Mouse (Mus musculus): ENCODE measurements at regions not wholly inside any gene's neighbourhood (a gene's known extent, or its start where the extent isn't known, plus 50 kb on each side); places are given as distances from the start of the nearest gene placed in this dataset.

DNA sequence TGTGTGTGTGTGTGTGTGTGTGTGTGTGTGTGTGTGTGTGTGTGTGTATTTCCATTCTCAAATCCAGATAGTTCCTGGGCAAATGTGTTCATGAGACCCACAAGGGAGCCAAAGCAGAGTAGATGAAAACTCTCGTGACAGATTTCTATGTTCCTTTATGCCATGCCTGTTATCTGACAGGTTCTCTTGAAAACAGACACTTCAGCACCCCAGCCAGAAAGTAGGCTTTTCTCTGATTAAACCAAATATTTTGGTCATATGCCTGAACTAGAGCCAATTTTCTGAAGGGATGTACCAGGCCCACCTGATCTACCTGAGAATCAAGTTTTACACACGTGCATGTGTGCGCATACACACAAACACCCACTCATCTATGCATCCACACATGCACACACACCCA lies 95.5 kb downstream of the Psat1 start:
- WGBS: 98% methylated on average over 3 of the region's 3 CpGs
- Histone ChIP-seq H3K4me2 (ENCODE audit: low read depth, low read length, severe bottlenecking) (no peak overlapping the region), H3K27ac (ENCODE audit: low read depth, low read length) (no peak overlapping the region), H3K36me3 (ENCODE audit: control insufficient read depth, insufficient read depth, low read length) (no peaks in the 10 kb centered on the region), H3K4me3 (ENCODE audit: low read depth, low read length) (no peak overlapping the region), H3K9ac (ENCODE audit: low read length) (no peak overlapping the region), H3K4me1 (replicated peaks; ENCODE audit: control insufficient read depth, insufficient read depth, low read length) (no peaks in the 10 kb centered on the region), H3K27me3 (ENCODE audit: control insufficient read depth, insufficient read depth, low read length) (no peaks in the 10 kb centered on the region), H3K9me3 (ENCODE audit: control insufficient read depth, low read length) (no peaks in the 10 kb centered on the region)
- DNase-seq (ENCODE audit: low spot score) (no peak), ATAC-seq (replicated peaks; ENCODE audit: low FRiP score) (no peak)

- no peak overlapping the region for H3K9ac ChIP-seq (ENCODE audit: low read length)
- H3K4me1 ChIP-seq (replicated peaks; ENCODE audit: control insufficient read depth, insufficient read depth, low read length): no peaks in the 10 kb centered on the region
- ATAC-seq (replicated peaks; ENCODE audit: low FRiP score) (no peak), DNase-seq (ENCODE audit: low spot score) (no peak)
- no peaks in the 10 kb centered on the region for H3K36me3 ChIP-seq (ENCODE audit: control insufficient read depth, insufficient read depth, low read length)
- H3K27me3 ChIP-seq (ENCODE audit: control insufficient read depth, insufficient read depth, low read length): no peaks in the 10 kb centered on the region
- no peak overlapping the region for H3K27ac ChIP-seq (ENCODE audit: low read depth, low read length)
- H3K9me3 ChIP-seq (ENCODE audit: control insufficient read depth, low read length): no peaks in the 10 kb centered on the region
- H3K4me3 ChIP-seq (ENCODE audit: low read depth, low read length): no peak overlapping the region
- WGBS: 65% methylated on average over 2 of the region's 2 CpGs
- no peak overlapping the region for H3K4me2 ChIP-seq (ENCODE audit: low read depth, low read length, severe bottlenecking)
Measured at GRCm38 (mm10) chr19:15850722-15851121, 96.4 kb downstream of the Psat1 start.

DNA sequence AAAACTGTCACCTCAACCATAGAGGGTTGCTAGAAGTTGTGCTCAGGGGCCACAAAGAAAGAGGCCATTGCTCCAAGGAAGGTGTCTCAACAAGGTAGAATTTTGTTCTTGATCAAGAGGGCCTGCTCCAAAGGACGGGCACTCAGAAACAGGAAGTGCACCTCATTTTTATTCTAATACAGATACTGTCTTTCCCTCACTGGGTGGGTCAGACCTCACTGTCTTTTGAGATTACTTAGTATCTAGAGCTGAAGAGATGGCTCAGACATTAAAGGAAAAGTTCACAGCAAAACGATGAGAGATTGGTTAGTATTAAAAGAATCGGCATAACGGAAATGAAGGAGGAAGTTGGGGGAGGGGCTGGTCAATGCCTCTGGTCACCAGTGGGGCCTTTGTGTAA lies 97.9 kb downstream of the Psat1 start:
- WGBS: 93% methylated on average over 4 of the region's 4 CpGs
- ATAC-seq (replicated peaks; ENCODE audit: low FRiP score): no peak

DNA sequence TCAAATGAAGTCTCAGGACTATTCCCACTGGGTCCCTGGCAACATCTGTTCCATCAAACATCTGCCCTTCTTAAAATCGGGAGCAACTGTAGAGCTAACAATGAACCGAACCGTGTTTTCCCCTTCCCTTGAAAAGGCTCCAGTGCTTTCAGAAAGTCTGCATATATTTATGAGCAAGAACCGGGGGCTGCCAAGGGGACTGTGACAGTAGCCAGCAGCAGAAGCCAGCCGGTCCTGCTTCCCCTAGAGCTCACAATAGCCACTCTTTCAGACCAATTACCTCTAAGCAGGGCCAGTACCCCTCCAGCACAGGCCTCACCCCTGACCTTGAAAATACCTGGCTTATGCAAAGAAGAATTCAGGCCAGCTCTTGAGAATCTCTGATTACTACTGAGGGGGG lies 108.8 kb downstream of the Psat1 start:
- Histone ChIP-seq H3K27ac (ENCODE audit: low read depth, low read length) (no peak overlapping the region), H3K36me3 (ENCODE audit: control insufficient read depth, insufficient read depth, low read length) (no peaks in the 10 kb centered on the region), H3K4me3 (ENCODE audit: low read depth, low read length) (no peak overlapping the region), H3K9ac (ENCODE audit: low read length) (no peak overlapping the region), H3K4me2 (ENCODE audit: low read depth, low read length, severe bottlenecking) (no peak overlapping the region), H3K9me3 (ENCODE audit: control insufficient read depth, low read length) (no peaks in the 10 kb centered on the region), H3K4me1 (replicated peaks; ENCODE audit: control insufficient read depth, insufficient read depth, low read length) (peaks cover 13% of the 10 kb centered on the region; the same call in 1 of the 2 replicates), H3K27me3 (ENCODE audit: control insufficient read depth, insufficient read depth, low read length) (no peaks in the 10 kb centered on the region)
- WGBS: 37% methylated on average over 5 of the region's 5 CpGs
- ATAC-seq (replicated peaks; ENCODE audit: low FRiP score) (no peak), DNase-seq (ENCODE audit: low spot score) (no peak)

More for the DNA sequence above, 97.9 kb downstream of the Psat1 start:
- no peaks in the 10 kb centered on the region for H3K27me3 ChIP-seq (ENCODE audit: control insufficient read depth, insufficient read depth, low read length)
- no peak overlapping the region for H3K4me2 ChIP-seq (ENCODE audit: low read depth, low read length, severe bottlenecking)
- DNase-seq (ENCODE audit: low spot score): no peak
- no peaks in the 10 kb centered on the region for H3K4me1 ChIP-seq (replicated peaks; ENCODE audit: control insufficient read depth, insufficient read depth, low read length)
- H3K9ac ChIP-seq (ENCODE audit: low read length): no peak overlapping the region
- no peaks in the 10 kb centered on the region for H3K9me3 ChIP-seq (ENCODE audit: control insufficient read depth, low read length)
- no peak overlapping the region for H3K27ac ChIP-seq (ENCODE audit: low read depth, low read length)
- no peak overlapping the region for H3K4me3 ChIP-seq (ENCODE audit: low read depth, low read length)
- H3K36me3 ChIP-seq (ENCODE audit: control insufficient read depth, insufficient read depth, low read length): no peaks in the 10 kb centered on the region

GRCm38 (mm10) chr19:15837715-15838175 lies 109.4 kb downstream of the Psat1 start:
- Histone ChIP-seq H3K27ac (ENCODE audit: low read depth, low read length) (peak overlapping the region; percentile 2; the same call in 1 of the 2 replicates), H3K4me3 (ENCODE audit: low read depth, low read length) (no peak overlapping the region), H3K27me3 (ENCODE audit: control insufficient read depth, insufficient read depth, low read length) (no peaks in the 10 kb centered on the region), H3K4me2 (ENCODE audit: low read depth, low read length, severe bottlenecking) (no peak overlapping the region), H3K9me3 (ENCODE audit: control insufficient read depth, low read length) (no peaks in the 10 kb centered on the region), H3K36me3 (ENCODE audit: control insufficient read depth, insufficient read depth, low read length) (no peaks in the 10 kb centered on the region), H3K4me1 (replicated peaks; ENCODE audit: control insufficient read depth, insufficient read depth, low read length) (peaks cover 13% of the 10 kb centered on the region; the same call in 1 of the 2 replicates), H3K9ac (ENCODE audit: low read length) (no peak overlapping the region)
- DNase-seq (ENCODE audit: low spot score) (no peak), ATAC-seq (replicated peaks; ENCODE audit: low FRiP score) (peak; percentile 50)
- 50% methylated on average over 1 of the region's 1 CpGs for WGBS

- Histone ChIP-seq H3K9ac (ENCODE audit: low read length) (no peak overlapping the region), H3K4me1 (replicated peaks; ENCODE audit: control insufficient read depth, insufficient read depth, low read length) (peaks cover 13% of the 10 kb centered on the region; the same call in 1 of the 2 replicates), H3K27ac (ENCODE audit: low read depth, low read length) (peak overlapping the region; percentile 57), H3K36me3 (ENCODE audit: control insufficient read depth, insufficient read depth, low read length) (no peaks in the 10 kb centered on the region), H3K4me3 (ENCODE audit: low read depth, low read length) (no peak overlapping the region), H3K27me3 (ENCODE audit: control insufficient read depth, insufficient read depth, low read length) (no peaks in the 10 kb centered on the region), H3K4me2 (ENCODE audit: low read depth, low read length, severe bottlenecking) (0 out of 2 replicates have a peak overlapping the region, but pooled peaks have one; percentile 8), H3K9me3 (ENCODE audit: control insufficient read depth, low read length) (no peaks in the 10 kb centered on the region)
- 26% methylated on average over 7 of the region's 7 CpGs for WGBS
- DNase-seq (ENCODE audit: low spot score) (peak; percentile 52), ATAC-seq (replicated peaks; ENCODE audit: low FRiP score) (peak; percentile 85)
Measured at GRCm38 (mm10) chr19:15836956-15837714, 110.0 kb downstream of the Psat1 start.

DNA sequence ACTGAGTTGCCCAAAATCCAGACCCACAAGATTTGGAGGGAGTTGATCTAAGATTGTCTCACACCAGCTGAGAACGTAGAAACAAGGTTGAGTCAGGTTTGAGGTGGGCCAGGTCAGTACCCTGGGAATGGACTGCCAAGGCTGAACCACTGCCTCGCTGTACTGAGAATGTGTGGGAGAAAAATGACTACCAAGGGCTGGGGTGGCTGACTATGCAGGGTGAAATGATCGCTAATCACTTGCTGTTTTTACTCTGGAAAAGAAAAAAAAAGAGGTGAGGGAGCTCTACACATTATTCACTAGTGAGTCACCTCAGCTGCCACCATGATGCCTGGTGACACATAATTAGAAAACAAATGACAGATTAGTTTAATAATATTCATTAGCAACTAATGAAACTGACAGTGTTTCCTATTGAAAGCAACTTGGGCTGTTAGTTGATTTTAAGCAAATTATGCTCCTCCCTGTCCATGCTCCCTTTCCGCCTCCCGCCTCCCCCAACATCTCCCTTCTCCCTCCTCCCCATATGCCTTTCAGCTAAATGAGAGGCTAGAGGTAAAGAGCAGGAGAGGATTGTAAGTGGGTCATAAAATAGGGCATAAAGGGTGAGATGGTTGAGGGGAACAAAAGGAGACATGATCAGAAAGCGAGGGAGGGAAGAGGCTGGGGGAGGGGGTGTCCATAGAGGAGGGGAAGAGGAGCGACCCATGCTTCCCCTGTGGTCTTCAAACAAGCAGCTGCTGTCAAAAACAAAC lies 110.8 kb downstream of the Psat1 start:
- Histone ChIP-seq H3K4me1 (replicated peaks; ENCODE audit: control insufficient read depth, insufficient read depth, low read length) (peaks cover 13% of the 10 kb centered on the region; the same call in 1 of the 2 replicates), H3K9me3 (ENCODE audit: control insufficient read depth, low read length) (no peaks in the 10 kb centered on the region), H3K36me3 (ENCODE audit: control insufficient read depth, insufficient read depth, low read length) (no peaks in the 10 kb centered on the region), H3K4me2 (ENCODE audit: low read depth, low read length, severe bottlenecking) (no peak overlapping the region), H3K27me3 (ENCODE audit: control insufficient read depth, insufficient read depth, low read length) (no peaks in the 10 kb centered on the region), H3K4me3 (ENCODE audit: low read depth, low read length) (no peak overlapping the region), H3K27ac (ENCODE audit: low read depth, low read length) (peak overlapping the region; percentile 57), H3K9ac (ENCODE audit: low read length) (no peak overlapping the region)
- ATAC-seq (replicated peaks; ENCODE audit: low FRiP score) (peak; percentile 65), DNase-seq (ENCODE audit: low spot score) (no peak)
- WGBS: 55% methylated on average over 7 of the region's 7 CpGs

- DNase-seq (ENCODE audit: low spot score): no peak
- no peak overlapping the region for H3K27ac ChIP-seq (ENCODE audit: low read depth, low read length)
- H3K4me1 ChIP-seq (replicated peaks; ENCODE audit: control insufficient read depth, insufficient read depth, low read length): no peaks in the 10 kb centered on the region
- no peaks in the 10 kb centered on the region for H3K27me3 ChIP-seq (ENCODE audit: control insufficient read depth, insufficient read depth, low read length)
- no peaks in the 10 kb centered on the region for H3K36me3 ChIP-seq (ENCODE audit: control insufficient read depth, insufficient read depth, low read length)
- no peak overlapping the region for H3K9ac ChIP-seq (ENCODE audit: low read length)
- H3K9me3 ChIP-seq (ENCODE audit: control insufficient read depth, low read length): no peaks in the 10 kb centered on the region
- H3K4me3 ChIP-seq (ENCODE audit: low read depth, low read length): no peak overlapping the region
- no peak for ATAC-seq (replicated peaks; ENCODE audit: low FRiP score)
- H3K4me2 ChIP-seq (ENCODE audit: low read depth, low read length, severe bottlenecking): no peak overlapping the region
Measured at GRCm38 (mm10) chr19:15830385-15830784, 116.8 kb downstream of the Psat1 start.

All from forebrain, embryonic 11.5 days (tissue).